Mouse (Mus musculus): Measurements from ENCODE around the gene Lrrc55.
"Not testable (repeated sequence)": the region's sequence is repeated elsewhere in the genome, so short reads cannot be mapped to it uniquely, and the experiment has no call there.

The Lrrc55 gene

DNA sequence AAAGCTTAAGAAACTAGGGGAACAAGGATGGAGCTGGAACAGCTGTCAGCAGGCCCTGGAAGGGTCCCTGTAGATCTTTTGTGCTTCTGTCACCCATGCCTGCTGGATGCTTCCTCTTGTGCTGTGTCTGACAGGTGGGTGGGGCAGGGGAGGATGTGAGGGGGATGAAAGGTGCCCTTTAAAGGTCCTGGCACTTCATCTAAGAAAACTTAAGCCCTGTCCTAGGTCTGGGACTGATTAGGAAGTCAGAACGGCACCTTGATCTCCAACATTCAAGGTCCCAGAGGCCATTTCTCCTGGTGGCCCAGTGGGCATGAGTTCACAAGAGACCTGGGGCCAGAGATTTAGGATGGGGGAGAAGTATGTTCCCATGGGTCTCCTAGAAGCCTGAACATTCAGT is at the start of gene Lrrc55:
TSS of gene Lrrc55 (minus strand) at position 297 of the 400 bp plus-strand sequence.
- no peak for DNase-seq

DNA sequence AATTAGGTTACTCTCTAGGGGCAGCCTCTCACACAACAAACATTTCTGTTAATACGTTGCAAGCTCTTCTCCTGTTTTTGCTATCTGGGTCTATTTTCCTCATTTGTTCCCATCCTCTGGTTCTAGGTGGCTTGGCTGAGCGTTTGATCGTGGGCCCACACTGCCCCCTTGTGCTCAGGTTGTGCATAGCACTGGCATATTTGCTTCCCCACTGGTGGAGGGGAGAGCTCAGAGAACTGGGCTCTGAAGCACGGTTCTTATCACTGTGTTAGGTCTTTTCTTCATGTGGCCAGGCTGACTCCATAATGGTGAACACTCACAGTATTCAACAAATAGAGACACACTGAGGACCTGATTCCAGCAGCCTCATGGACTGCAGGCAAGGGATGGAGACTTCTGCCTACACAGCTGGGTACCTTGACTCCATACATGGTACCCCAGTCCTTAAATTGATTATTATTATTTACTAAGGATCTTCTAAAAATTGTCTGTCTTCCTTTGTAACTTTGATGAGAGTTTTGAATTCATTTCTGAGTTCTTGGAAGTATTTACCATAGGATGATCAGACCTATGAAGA is 49.6 kb upstream of the Lrrc55 start:
- DNase-seq = peak; percentile 83

DNA sequence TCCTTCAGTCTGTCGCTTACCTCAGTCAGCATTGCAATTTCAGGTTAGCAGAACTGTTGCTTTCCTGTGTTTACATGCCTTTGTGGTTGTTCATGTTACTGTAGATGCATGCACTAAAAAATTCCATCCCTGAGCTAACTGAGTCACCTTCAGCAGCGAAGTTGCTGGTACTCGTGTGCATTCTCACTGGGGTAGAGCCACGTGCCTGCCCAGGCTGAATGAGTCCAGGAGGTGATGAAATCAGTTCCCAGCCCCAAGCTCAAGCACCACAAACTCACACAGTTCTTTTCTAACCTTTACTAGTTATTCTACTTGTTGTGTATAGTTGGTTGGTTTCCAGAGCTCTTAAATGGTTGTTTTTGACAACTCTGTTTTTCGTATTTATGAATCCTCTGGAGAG is 48.7 kb upstream of the Lrrc55 start:
- no peak for DNase-seq

DNA sequence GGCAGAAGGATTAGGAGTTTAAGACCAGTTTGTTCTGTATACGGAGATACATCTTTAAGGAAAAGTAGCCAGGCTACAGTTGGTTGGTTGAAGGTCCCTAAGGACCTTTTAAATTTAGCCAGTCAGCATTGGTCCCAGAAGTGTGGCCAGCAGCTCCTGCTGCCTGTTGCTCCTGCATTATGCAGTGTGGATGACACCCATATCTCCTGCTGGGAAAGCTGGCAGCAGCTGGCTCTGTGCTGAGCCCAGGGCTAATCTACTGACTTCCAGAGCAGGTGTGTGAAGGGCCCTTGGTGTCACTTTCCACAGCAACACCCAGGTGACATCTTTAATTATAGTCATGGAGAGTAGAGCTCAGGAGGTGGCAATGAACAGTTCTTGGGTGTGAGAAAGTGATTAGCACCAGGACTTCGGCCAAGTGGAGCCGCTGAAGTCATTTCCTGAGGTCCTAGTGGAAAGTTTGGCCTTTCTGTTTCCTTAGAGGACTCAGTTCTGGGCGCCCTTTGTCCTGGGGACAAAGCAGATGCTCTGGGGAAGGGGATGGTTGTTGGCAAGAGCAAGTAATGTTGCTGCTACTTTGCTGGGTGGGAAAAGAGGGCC is 41.2 kb upstream of the Lrrc55 start:
- no peak for DNase-seq

DNA sequence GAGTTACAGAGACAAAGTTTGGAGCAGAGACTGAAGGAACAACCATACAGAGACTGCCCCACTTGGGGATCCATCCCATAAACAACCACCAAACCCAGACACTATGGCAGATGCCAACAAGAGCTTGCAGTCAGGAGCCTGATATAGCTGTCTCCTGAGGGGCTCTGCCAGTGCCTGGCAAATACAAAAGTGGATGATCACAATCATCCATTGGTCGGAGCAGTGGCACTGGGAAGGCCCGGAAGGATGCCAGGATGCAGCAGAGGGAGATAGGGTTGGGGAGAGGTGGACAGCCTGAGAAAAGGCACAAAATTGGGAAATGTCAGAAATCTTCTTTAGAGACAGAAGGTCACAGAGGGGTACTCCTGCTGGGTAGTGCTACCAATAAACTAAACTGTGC is 40.2 kb upstream of the Lrrc55 start:
- DNase-seq = not testable (repeated sequence)

DNA sequence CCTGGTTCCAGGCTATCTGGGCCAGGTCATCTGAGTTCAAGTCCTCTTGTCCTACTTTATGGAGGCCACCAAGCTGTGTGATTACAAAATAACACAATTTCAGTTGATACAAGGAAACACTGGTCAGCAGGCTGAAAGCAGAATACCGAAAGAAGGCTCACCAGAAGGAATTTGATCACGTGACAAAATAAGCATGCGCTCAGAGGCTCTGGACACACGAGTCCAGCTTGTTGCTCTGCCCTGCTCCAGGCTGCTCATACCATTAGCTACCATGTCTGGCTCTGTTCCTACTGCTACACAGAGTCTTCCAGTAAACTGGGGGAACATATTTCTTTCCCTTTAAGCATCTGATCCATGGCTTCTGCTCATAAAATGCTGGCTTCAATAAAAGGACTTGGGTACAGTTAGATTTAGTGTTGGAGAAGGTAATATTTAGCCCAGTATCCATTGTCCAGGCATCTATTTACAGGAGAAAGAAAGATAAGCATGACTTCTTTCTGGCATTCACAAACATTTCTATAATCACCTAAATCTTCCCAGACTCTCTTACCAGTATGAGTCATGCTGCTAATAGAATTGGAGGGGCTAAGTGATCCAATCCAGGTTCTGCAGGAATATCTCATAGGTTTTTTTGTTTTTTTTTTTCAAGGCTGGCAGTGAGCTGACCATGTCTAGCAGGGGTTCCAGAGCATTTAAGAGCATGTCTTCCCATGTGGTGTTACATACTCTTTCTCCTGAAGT is 33.9 kb upstream of the Lrrc55 start:
- no peak for DNase-seq

DNA sequence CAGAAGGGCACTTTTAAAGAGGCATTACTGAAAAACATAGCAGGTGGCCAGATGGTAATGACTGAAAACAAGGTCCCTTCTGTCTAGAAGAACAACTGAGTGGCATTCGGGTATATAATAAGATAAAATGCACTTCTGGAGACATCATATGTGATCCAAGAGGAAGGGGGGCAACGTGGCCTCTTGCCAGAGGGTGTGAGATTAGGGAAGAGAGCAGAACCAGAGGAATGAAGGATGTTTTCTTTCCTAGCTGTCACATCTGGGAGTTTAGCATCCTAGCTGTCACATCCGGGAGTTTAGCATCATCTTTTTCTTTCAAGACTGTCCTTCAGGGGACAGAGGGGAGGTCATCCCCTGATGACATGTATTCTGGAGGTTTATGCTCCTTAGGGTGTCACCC is 32.6 kb upstream of the Lrrc55 start:
- DNase-seq = no peak

DNA sequence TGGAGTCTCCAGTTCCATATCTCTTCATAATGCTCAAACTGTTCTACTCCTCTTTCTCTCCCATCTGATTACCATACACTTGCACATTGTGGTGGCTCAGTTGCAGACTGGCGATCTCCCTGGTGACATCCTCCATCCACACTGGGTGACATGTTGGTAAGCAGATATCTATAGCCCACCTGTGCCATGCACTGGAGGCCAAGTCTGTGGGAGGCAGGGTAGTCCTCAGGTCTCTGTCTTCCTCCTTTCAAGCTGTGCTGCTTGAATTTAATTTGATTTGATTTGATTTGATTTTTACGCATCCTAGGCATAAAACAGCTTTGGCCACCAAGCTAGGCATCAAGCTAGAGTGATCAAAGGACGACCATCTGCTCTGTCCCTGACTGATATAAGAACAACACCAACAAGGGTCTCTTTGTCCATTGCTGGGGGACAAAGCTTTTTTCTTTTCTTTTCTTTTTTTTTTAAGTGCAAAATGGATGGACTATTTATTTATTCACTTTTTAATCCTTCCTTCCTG is 30.9 kb upstream of the Lrrc55 start:
- DNase-seq = no peak

DNA sequence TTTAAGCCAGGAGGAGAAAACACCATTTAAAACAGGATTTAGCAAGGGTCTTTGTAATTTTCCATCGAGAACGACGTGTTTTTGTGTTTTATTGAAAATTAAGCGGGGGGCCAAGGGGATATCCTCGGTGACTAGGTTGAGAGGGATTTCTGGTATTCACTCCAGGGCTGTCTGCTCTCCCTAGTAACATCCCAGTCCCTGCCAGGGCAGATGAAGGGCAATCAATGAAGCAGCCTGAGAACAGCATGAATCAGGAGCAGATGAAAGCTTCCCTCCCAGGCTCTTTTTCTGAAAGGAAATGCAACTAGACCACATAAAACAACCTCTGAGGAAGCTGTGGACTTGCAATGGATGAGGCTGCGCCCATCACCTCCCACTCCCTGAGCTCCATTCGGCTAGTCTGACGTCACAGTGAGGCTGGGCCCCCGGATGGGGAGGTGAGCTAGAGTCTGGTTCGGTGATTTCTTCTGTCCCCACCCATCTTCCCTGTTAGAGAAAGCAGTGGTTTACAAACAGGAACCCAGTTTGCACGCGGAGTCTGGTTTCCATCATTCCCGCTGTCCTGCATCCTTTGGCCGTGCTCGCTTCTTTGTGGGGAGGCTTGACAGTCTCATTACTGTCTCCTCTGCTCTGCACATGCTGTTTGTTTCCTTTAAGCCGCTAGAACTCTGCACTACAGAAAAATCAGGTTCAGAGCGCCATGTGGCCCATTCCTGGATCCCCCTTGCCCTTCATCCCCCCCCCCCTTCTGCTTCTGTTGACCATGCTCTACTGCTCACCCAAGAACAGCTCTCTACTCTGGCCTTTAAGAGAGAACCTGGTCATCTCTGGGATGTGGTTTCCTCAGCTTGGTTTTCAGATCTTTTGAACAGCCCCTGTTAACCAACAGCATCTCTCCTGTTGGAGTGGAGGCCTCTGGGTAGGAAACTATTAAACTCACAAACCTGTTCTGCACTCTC is 27.5 kb upstream of the Lrrc55 start:
- no peak for DNase-seq

DNA sequence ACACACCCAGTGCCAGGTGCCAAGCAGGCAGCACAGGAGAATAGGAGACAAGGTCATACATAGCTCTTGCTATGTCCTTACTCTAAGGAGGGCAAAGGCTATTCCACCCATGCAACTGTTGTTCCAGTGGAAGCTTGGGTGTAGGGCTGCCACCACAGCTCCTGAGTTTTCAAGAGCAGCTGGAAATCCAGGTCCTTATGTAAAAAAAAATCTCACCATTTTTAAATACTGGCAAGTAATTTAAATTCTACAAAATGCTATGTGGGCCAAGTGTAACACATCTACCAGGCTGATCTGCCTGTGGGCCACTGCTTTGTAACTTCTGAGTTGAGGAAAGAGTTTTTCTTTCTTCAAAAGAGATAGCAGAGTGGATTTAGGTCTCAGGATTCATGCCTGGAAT is 19.6 kb upstream of the Lrrc55 start:
- DNase-seq = no peak

DNA sequence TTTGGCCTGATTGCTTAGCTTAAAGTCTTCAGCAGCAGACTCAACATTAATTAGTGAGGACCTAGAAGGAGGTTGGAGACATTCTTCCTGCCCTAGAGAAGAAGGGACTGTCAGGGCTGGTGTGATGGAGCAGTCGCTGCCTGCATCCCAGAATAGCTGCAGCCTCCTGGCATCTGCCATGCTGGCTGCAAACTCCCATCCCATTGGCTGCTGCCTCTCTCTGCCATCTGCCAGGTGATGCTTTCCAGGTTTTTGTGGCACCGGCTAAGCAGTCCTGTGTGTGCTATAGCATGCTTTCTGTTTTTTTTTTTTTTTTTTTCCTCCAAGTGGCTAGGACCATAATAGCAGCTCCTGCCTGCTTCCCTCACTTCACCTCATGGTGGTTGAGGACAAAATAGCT is 16.7 kb upstream of the Lrrc55 start:
- no peak for DNase-seq

DNA sequence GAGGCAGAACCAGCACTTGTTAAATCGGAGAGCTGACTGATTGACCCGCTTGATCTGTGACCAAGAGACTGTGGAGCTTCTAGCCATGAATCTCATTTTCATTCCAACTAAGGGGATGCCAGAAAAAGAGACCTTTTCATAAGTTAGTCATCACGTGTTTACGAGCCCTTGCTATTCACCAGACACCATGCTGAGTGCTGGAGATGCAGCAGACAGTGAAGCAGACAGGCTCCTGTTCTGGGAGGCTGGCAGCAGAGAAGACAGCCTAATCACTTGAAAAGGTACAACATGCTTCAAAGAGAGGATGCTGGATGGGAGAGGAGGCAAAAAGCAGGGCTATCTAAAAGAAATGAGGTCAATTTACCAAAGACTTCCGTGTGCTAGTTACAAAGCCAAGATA is 12.3 kb upstream of the Lrrc55 start:
- no peak for DNase-seq

DNA sequence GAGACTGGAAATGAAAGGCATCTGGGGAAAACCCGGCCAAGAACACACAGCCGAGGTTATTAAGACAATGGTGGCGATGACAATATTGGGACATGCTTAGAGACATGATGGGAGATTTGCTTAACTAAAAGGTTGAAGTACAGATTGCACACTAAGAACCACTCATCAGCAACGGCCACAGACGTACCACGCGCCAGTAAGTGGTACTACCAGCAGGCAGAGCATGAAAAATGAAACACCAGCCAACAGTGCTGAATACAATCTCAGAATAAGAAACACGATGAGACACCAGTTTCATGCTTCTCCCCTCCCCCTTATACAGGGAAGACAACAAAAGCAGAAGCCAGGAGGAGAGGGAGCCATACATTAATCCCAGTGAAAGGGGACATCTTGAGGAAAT is 8.2 kb upstream of the Lrrc55 start:
- no peak for DNase-seq

DNA sequence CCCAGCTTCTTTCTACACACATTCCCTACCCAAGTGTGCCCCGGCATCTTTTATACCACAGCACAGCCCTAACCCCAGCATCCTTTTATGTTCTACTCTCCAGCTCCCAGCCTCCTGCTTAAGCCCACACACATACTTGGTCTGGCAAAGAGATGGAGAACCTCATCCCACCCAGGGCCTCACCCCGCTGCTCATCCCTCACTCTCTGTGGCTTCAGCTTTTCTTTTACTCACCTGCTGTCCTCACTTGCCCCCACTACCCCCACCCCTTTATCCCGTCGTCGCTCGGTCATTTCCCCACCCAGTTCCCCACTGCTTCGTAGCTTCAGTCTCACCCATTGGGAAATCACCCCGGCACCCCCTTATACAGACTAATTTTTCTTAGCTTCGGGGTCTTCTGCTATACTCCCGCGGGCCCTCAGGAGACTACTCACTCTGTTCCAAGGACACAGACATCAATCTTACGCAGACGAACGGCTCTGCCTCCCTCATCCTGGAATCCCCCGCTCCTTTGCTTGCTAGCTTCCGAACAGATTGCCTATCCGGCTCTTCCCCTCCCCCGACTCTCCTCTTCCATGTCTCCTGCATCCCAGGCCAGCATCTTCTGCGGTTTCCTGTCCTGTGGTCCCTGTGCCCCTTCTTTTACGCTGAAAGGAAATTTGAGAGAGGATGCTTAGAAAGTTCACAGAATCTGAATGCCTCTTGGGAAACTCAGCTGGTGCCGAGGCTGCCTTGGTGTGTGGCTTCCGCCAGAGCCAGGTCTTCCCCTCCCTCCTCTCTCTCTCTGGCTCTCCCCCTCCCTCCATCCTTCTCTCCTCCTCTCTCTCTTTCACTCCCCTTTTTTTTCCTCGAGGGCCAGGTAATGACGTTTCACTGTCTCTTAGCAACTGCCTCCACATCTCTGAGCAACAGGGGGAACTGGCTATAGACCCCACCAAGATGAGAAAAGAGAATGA is 1.3 kb upstream of the Lrrc55 start:
- DNase-seq = no peak

DNA sequence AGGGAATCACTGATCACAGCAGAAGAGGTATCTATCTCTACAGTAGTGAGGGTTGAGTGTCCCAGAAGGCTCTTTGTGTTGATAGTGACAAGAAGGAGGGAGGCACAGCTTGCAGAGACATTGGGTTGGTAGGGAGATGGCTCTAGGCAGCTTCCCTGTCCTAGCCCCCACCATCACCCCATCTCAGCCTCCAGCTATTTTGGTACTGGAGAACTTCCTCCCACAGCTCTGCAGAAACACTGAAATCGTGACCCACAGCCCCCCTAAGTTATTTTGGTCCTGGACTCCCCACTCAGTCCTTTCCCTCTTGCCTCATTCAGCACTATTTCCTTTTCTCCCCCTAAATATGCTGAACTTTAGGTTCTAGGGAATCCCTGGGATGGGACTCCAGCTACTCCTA is 2.4 kb downstream of the Lrrc55 start:
- no peak for DNase-seq

DNA sequence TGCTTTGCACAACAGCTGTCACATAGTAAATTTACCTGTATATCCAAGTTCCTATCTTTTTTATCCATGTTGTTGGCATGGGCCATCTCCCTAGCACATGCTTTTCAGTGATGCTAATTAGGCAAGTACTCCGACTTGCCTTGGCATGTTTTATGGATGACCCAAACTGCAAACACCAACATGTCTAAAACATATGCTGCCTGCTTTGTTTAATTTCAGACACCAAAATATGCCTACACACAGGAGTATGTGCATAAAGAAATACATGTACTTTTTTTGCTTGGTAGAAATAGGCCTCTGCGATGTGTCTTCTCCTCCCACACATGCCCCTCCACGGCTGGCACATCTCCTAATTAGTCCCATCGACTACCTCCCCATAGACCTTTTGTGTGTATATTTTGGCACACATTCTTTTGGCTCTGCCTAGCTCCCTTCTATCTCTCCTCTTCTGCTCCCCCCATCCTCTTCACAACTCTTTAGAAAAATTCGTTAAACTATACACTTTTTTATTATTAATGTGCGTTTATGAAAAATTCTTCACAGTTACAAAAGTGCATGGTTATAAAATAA is 9.3 kb downstream of the Lrrc55 start:
- no peak for DNase-seq

DNA sequence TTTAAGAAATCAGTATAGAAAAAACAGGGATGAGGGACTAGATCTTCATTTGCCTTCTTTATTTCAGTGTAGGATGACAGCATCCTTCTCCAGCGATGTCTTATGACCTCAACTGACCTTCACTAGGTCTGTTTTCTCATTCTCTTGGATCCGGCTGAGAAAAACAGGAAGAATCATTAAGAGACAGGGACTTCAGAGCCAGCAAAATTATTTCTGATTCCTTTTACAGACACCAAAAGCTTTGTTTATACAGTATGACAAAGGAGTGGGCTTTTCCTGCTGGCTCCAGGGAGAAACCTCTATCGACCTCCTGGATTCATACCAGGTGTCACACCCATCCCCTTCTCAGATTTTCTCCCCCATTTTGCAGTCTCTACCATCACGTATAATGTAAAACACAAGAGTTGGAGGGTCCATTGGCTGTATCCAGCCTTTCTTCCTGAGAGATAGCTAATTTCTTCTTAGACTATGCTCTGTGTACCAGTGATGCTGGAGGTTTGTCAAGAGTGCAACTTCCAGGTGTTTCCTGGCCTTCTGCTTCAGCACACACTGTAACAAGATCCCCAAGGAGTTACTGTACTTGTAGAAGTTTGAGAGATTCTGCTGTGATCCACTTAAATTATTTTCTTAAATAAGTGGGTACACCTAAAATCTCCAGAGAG is 18.7 kb downstream of the Lrrc55 start:
- no peak for DNase-seq

DNA sequence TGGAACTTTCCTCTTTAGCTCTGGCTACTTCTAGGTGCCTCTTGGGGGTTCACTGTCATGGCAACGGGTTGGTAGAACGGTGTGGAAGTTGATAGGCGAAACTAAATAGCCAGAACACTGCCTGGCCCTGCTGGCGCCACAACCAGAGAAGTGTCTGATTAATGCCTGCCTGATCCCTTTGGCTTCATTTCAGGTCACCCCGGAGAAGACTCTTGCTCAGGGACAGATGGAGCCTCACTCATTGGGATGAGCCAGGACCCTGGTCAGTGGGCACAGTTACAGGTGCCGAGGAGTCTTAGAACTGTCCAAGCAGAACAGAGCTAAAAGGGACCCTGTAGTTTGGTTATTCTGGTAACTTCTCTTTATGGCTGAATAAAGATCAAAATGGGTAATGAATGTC is 23.5 kb downstream of the Lrrc55 start:
- no peak for DNase-seq

DNA sequence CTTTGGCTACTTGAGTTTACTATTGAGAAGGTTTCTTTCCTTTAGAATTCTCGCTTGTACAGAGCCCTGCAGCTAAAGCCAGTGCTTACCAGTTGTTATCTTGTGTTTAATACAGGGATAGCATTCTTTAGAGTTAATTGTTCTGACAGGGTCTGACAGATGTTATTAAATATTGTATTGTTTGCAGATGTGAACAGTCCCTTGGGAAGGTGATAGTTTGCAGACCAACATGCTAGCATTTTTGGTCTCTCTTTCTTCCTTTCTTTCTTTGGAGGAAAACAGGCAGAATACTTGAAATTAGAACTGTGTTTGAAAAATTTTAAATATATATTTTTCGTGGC is 24.3 kb downstream of the Lrrc55 start:
- no peak for DNase-seq

DNA sequence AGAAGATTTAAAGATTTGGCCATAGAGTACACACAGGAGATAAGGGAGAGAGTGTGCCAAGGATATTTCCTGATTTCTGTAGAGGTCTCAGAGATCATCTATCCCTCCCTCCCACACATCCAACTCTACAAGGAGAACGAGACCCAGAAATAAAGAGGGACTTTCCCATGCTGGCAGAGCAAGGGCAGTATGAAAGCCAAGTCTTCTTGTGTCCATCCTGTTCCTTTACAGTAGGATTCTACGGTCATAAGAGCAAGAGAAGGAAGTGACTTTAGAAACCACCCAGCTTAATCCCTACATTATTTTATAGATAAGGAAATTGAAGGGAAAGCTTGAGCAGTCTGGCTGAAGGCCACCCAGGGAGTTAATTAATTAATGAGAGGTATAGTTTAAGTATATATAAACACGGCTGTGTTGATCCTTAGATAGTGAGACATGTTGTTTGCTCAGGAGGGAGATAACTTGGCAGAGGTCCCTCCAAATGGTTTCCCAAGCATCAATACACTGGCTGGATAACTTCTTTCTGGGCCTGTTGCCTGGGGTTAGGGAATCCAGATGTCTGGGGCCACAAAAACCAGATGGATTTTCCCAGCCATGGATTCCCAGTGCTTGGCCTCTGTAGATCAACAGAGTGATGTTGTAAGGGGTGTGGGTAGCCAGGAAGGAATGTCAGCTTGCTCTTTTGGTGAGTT is 24.8 kb downstream of the Lrrc55 start:
- peak; percentile 13 for DNase-seq

DNA sequence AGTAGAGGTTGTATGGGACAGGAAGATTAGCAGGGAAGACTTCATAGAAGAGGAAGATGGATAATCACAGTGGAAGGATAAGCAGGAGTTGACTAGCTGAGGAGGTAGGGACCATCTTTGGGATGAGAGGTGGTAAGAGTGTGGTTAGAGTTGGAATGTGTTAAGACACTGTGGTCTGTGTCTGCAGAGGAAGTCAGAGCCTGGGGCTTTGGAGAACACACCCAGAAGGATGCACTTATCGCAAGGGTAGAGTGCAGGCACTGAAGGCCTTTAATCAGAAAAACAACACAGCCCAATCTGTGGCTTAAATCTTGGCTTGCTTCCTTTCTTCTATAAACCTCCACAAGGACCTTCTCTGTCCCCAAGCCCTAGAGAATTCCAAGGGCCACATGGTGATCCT is 28.7 kb downstream of the Lrrc55 start:
- no peak for DNase-seq

Measured in lung, postnatal 14 days (tissue).